Mouse (Mus musculus) E14TG2a.4 (cell line): Measurements from ENCODE around the gene Hebp1.

ENCODE experiments used
- CTCF ChIP-seq: conservative IDR thresholded peaks from 2 replicates; pipeline ENCODE4 v1.5.1; 2014; ENCODE audit warnings: low read length
- NANOG ChIP-seq: IDR thresholded peaks from 2 replicates; pipeline ENCODE4 v1.6.1; 2014; ENCODE audit warnings: borderline replicate concordance, low read length, mixed read lengths

DNA sequence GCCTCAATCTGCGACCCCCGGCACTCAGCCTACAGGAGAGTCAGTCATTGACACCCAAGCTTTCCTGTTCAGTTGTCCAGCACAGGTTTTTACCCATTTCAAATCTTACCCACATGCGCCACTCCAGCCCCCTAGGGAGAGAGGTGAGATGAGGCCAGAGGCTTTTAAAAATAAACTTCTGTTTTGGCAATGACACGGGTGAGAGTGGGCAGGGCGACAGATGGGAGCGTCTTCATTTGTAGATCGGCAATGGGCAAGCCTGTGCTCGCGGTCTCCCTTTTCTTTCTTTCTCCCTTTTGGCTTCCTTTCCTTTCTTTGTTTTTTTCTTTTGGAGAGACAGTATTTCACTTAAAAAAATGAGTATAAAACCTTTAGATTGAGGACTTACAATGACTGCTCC is 64.3 kb downstream of the Hebp1 start:
- no peak for TF ChIP-seq CTCF
- TF ChIP-seq NANOG = no peak
